Mouse (Mus musculus): Measurements from ENCODE around the gene Oog1. TPM values are rescaled to one million over a fixed set of nuclear protein-coding genes. Genes with fewer than 3 reads are reported as not detected.

The Oog1 gene
- polyA plus RNA-seq (2015; fragmentation: Nextera tagmentation; extraction: Ambion mirVana): not detected in 2 replicates

GRCm38 (mm10) chr12:87602388-87602787, at the start of gene Oog1:
Gene Oog1 (plus strand): TSS chr12:87602688.

GRCm38 (mm10) chr12:87618569-87618968, 16.1 kb downstream of the Oog1 start, which contains the start of gene Gm4027:
Gene Gm4027 (plus strand): TSS chr12:87618869.

GRCm38 (mm10) chr12:87644520-87644919, 42.0 kb downstream of the Oog1 start, which contains the start of gene Gm16381:
Gene Gm16381 (minus strand): TSS chr12:87644620.

Other genes with a start within 250 kb of the Oog1 start
- 56.9 and 67.7 TPM in 2 replicates for gene Sptlc2, start 214.3 kb upstream of the Oog1 start, polyA plus RNA-seq (2015; fragmentation: Nextera tagmentation; extraction: Ambion mirVana)
- gene Slirp, start 158.8 kb upstream of the Oog1 start, polyA plus RNA-seq (2015; fragmentation: Nextera tagmentation; extraction: Ambion mirVana): 175 and 197 TPM in 2 replicates
- 37.2 and 38.7 TPM in 2 replicates for gene Alkbh1, start 158.7 kb upstream of the Oog1 start, polyA plus RNA-seq (2015; fragmentation: Nextera tagmentation; extraction: Ambion mirVana)
- gene Snw1, start 130.4 kb upstream of the Oog1 start, polyA plus RNA-seq (2015; fragmentation: Nextera tagmentation; extraction: Ambion mirVana): 79.3 and 80.0 TPM in 2 replicates
- not detected in 2 replicates for gene Gm5788, start 108.0 kb upstream of the Oog1 start, polyA plus RNA-seq (2015; fragmentation: Nextera tagmentation; extraction: Ambion mirVana)
- gene Gm8300, start 88.4 kb upstream of the Oog1 start, polyA plus RNA-seq (2015; fragmentation: Nextera tagmentation; extraction: Ambion mirVana): not detected in 2 replicates
- gene Gm4027, start 16.2 kb downstream of the Oog1 start, polyA plus RNA-seq (2015; fragmentation: Nextera tagmentation; extraction: Ambion mirVana): not detected in 2 replicates
- gene Gm16381, start 41.9 kb downstream of the Oog1 start, polyA plus RNA-seq (2015; fragmentation: Nextera tagmentation; extraction: Ambion mirVana): not detected in 2 replicates
- not detected in 2 replicates for gene Gm21319, start 173.1 kb downstream of the Oog1 start, polyA plus RNA-seq (2015; fragmentation: Nextera tagmentation; extraction: Ambion mirVana)
- gene Gm21936, start 192.8 kb downstream of the Oog1 start, polyA plus RNA-seq (2015; fragmentation: Nextera tagmentation; extraction: Ambion mirVana): not detected in 2 replicates
- gene BB287469, start 213.9 kb downstream of the Oog1 start, polyA plus RNA-seq (2015; fragmentation: Nextera tagmentation; extraction: Ambion mirVana): not detected in 2 replicates
- gene Gm2001, start 239.7 kb downstream of the Oog1 start, polyA plus RNA-seq (2015; fragmentation: Nextera tagmentation; extraction: Ambion mirVana): not detected in 2 replicates

Measured in spleen, postnatal 0 days (tissue).